Mouse (Mus musculus) small intestine, adult 2 months (tissue): ENCODE data around the gene Usp25. TPM values are rescaled to one million over a fixed set of nuclear protein-coding genes. Genes with fewer than 3 reads are reported as not detected.

Experiments used
- H3K27ac ChIP-seq: fragments of 200-500 bp; 2 replicates; pipeline ENCODE4 v1.5.1; 2012; ENCODE audit warnings: low read depth, low read length, control low read depth, inconsistent platforms; ENCODE audit not compliant: insufficient read depth
- H3K27me3 ChIP-seq: fragments of 200-500 bp; 2 replicates; pipeline ENCODE4 v1.6.1; 2012; ENCODE audit warnings: mild to moderate bottlenecking, moderate library complexity, low read length, inconsistent platforms; ENCODE audit not compliant: control insufficient read depth, insufficient read depth
- H3K36me3 ChIP-seq: fragments of 200-500 bp; 2 replicates; pipeline ENCODE4 v1.6.1; 2012; ENCODE audit warnings: mild to moderate bottlenecking, low read length, control low read depth, inconsistent platforms; ENCODE audit not compliant: control insufficient read depth, insufficient read depth
- H3K4me1 ChIP-seq: fragments of 200-500 bp; 2 replicates; pipeline ENCODE4 v1.6.1; 2012; ENCODE audit warnings: low read length, inconsistent platforms, mixed read lengths; ENCODE audit not compliant: control insufficient read depth, insufficient read depth, insufficient read length
- H3K4me3 ChIP-seq: fragments of 200-500 bp; 2 replicates; pipeline ENCODE4 v1.5.1; 2012; ENCODE audit warnings: low read depth, mild to moderate bottlenecking, control low read depth, inconsistent platforms, low read length, moderate library complexity
- CTCF ChIP-seq: fragments of 200-500 bp; IDR thresholded peaks from 2 replicates; pipeline ENCODE4 v1.5.1; 2012; ENCODE audit warnings: low read depth, mild to moderate bottlenecking, control low read depth, inconsistent platforms, low read length, moderate library complexity, mixed read lengths; ENCODE audit not compliant: insufficient replicate concordance, insufficient read length; ENCODE audit errors: extremely low read depth
- POLR2A ChIP-seq: fragments of 200-500 bp; IDR thresholded peaks from 2 replicates; pipeline ENCODE4 v1.6.1; 2012; ENCODE audit warnings: low read depth, mild to moderate bottlenecking, control low read depth, inconsistent platforms, low read length, moderate library complexity
- WGBS: fragments of 180-500 bp; shearing (Covaris S2); methylation state at CpG from one replicate; pipeline ENCODE4 v1.1.7; 2018; 5-methylcytosine and 5-hydroxymethylcytosine counted together
- polyA plus RNA-seq: library from polyadenylated mRNA; depleted of rRNA; stranded (reverse); fragments of >200 nt; gene quantifications from 2 replicates; pipeline ENCODE4 v1.2.3, GENCODE M21; 2012

The Usp25 gene
- polyA plus RNA-seq, 1 experiment = 53.9 TPM

GRCm38 (mm10) chr16:77150884-77151283, 137.4 kb downstream of the Usp25 start:
- Histone ChIP-seq H3K4me1 (no peaks in the 10 kb centered on the region), H3K27ac (no peak overlapping the region), H3K4me3 (no peak overlapping the region), H3K36me3 (no peaks in the 10 kb centered on the region), H3K27me3 (no peaks in the 10 kb centered on the region)
- TF ChIP-seq POLR2A (no peak), CTCF (no peak)
- 83% methylated on average over 4 of the region's 4 CpGs for WGBS

- H3K27ac ChIP-seq = no peak overlapping the region
- H3K27me3 ChIP-seq = no peaks in the 10 kb centered on the region
- TF ChIP-seq CTCF = no peak
- no peak for TF ChIP-seq POLR2A
- H3K4me1 ChIP-seq = no peaks in the 10 kb centered on the region
- H3K36me3 ChIP-seq = no peaks in the 10 kb centered on the region
- no peak overlapping the region for H3K4me3 ChIP-seq
- 84% methylated on average over 1 of the region's 1 CpGs for WGBS
Observed at GRCm38 (mm10) chr16:77152288-77152687, 138.8 kb downstream of the Usp25 start.

GRCm38 (mm10) chr16:77153216-77153715, 139.8 kb downstream of the Usp25 start:
- TF ChIP-seq CTCF (no peak), POLR2A (no peak)
- no peak overlapping the region for H3K4me3 ChIP-seq
- H3K36me3 ChIP-seq = no peaks in the 10 kb centered on the region
- WGBS = 36% methylated on average over 1 of the region's 1 CpGs
- no peaks in the 10 kb centered on the region for H3K4me1 ChIP-seq
- no peaks in the 10 kb centered on the region for H3K27me3 ChIP-seq
- H3K27ac ChIP-seq = no peak overlapping the region

GRCm38 (mm10) chr16:77153815-77154214, 140.3 kb downstream of the Usp25 start:
- H3K27ac ChIP-seq = no peak overlapping the region
- TF ChIP-seq POLR2A (no peak), CTCF (no peak)
- H3K27me3 ChIP-seq = no peaks in the 10 kb centered on the region
- 82% methylated on average over 2 of the region's 2 CpGs for WGBS
- no peaks in the 10 kb centered on the region for H3K36me3 ChIP-seq
- no peaks in the 10 kb centered on the region for H3K4me1 ChIP-seq
- no peak overlapping the region for H3K4me3 ChIP-seq

- TF ChIP-seq POLR2A = no peak
- TF ChIP-seq CTCF = no peak
- Histone ChIP-seq H3K4me1 (no peaks in the 10 kb centered on the region), H3K4me3 (no peak overlapping the region), H3K27ac (no peak overlapping the region), H3K36me3 (no peaks in the 10 kb centered on the region), H3K27me3 (no peaks in the 10 kb centered on the region)
- WGBS = 93% methylated on average over 1 of the region's 1 CpGs
Observed at GRCm38 (mm10) chr16:77154831-77155230, 141.3 kb downstream of the Usp25 start.
